Mouse (Mus musculus): ENCODE measurements around the gene Soat1. TPM values are rescaled to one million over a fixed set of nuclear protein-coding genes. Genes with fewer than 3 reads are reported as not detected.
A peak's percentile ranks its signal among the peaks of the same experiment; 100 is the strongest.

Gene Soat1
- polyA plus RNA-seq, 1 experiment from 2014 or later: 19.5 TPM

DNA sequence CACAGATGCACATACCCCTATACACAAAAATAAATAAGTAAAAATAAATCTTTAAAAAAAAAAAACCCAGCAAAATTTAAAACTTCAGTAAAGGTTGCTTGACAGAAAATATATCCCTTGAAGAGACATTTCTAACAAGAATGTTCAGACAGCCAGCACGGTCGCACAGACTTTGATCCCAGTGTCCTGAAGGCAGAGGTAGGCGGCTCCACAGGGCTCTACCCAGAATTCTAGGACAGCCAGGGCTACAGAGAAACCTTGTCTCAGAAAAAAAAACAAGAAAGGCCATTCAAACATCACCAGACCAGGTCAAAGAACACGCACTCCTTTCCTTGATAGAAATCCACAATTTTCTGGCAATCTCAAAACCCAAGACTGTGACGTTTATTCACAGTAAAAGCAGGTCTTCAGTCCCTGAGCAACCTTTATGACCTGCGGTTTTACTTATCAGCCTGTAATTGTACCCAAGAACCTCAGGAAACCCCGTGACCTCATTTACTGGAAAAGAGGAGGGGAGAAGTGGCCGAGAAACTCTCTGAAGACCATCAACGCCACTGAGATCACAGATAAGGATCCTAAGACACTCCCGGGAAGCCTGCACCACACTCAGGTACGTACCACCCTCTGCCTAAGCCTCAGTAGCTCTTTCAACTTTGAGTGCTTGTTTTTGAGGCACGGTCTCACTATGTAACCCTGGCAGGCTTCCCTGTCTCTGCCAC, 11.7 kb downstream of the Soat1 start:
- WGBS (ENCODE audit: insufficient replicate concordance): 25% methylated on average over 12 of the region's 12 CpGs
- no peak overlapping the region for H3K9ac ChIP-seq
- ATAC-seq: no peak

DNA sequence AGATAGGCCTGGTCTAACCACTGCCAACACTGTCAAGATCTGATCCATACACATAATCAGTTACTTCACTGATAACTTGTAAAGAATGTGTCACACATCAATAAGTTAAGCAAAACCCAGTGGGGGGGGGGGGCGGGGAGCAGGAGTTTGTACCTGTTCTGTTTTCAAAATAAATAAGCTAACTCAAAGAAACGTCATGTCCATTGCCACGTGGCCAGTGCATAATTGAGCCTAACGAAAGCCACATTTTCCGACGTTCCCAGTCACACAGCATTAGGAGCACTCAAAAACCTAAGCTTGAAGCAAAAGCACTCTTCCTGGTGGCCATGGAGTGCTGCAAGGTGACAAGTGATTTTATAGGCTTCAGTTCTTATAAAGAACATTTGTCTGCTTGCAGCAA, 13.1 kb downstream of the Soat1 start:
- Histone ChIP-seq H3K27me3 (replicated peaks) (no peaks in the 10 kb centered on the region), H3K36me3 (peaks cover 12% of the 10 kb centered on the region), H3K9me3 (replicated peaks) (no peaks in the 10 kb centered on the region), H3K4me1 (peaks cover 44% of the 10 kb centered on the region), H3K4me3 (no peak overlapping the region), H3K27ac (no peak overlapping the region), H3K9ac (no peak overlapping the region), H3K4me2 (no peak overlapping the region)
- no peak for ATAC-seq
- WGBS (ENCODE audit: insufficient replicate concordance): 73% methylated on average over 6 of the region's 6 CpGs

More for the DNA sequence above, 11.7 kb downstream of the Soat1 start:
- H3K4me2 ChIP-seq: no peak overlapping the region
- no peak overlapping the region for H3K4me3 ChIP-seq
- H3K36me3 ChIP-seq: peaks cover 14% of the 10 kb centered on the region
- no peaks in the 10 kb centered on the region for H3K27me3 ChIP-seq (replicated peaks)
- H3K4me1 ChIP-seq: peaks cover 44% of the 10 kb centered on the region
- no peak overlapping the region for H3K27ac ChIP-seq
- H3K9me3 ChIP-seq (replicated peaks): no peaks in the 10 kb centered on the region

DNA sequence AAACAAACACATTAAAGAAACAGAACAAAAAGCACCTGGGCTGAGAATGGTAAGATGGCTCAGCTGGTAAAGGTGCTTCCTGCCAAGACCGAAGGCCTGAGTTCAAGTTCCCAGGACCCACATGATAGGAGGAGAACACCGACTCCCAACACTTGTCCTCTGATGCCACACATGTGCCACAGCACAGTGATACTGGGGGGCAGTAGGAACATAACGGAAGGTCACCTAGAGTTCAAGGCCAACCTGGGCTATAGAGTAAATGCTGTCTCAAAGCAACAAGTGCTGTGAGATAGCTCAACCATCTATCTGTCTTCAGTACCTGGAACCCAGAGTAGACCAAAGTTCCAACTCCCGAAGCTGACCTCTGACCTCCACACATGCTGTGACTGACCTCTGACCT, 13.9 kb downstream of the Soat1 start:
- H3K4me1 ChIP-seq: peaks cover 48% of the 10 kb centered on the region
- H3K9ac ChIP-seq: no peak overlapping the region
- 70% methylated on average over 4 of the region's 4 CpGs for WGBS (ENCODE audit: insufficient replicate concordance)
- H3K4me3 ChIP-seq: no peak overlapping the region
- peak overlapping the region; percentile 58 for H3K27ac ChIP-seq
- H3K4me2 ChIP-seq: no peak overlapping the region
- H3K9me3 ChIP-seq (replicated peaks): no peaks in the 10 kb centered on the region
- H3K36me3 ChIP-seq: peaks cover 15% of the 10 kb centered on the region
- no peaks in the 10 kb centered on the region for H3K27me3 ChIP-seq (replicated peaks)
- ATAC-seq: no peak

DNA sequence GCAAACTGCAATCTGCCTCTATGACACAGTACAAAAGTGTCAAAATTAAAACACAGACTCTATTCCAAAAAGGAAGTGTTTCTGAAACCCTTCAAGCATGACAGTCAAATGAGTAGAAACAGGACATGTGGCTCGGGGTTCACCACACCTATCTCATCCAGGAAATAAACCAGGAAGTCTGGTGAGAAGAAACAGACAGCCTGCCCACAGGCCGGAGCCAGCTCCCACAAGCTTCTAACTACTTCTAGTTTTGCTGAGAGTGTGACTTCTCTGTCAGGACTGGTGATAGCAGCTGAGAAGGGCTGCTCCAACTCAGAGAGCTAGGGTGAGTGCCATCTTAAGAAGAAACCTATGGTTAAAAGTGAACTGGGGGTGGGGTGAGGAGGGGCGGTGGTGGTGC, 14.4 kb downstream of the Soat1 start:
- peaks cover 17% of the 10 kb centered on the region for H3K36me3 ChIP-seq
- no peak overlapping the region for H3K9ac ChIP-seq
- H3K9me3 ChIP-seq (replicated peaks): no peaks in the 10 kb centered on the region
- ATAC-seq: peak; percentile 29
- peak overlapping the region; percentile 58 for H3K27ac ChIP-seq
- no peaks in the 10 kb centered on the region for H3K27me3 ChIP-seq (replicated peaks)
- H3K4me2 ChIP-seq: no peak overlapping the region
- WGBS (ENCODE audit: insufficient replicate concordance): 38% methylated on average over 3 of the region's 3 CpGs
- H3K4me1 ChIP-seq: peaks cover 53% of the 10 kb centered on the region
- H3K4me3 ChIP-seq: no peak overlapping the region

DNA sequence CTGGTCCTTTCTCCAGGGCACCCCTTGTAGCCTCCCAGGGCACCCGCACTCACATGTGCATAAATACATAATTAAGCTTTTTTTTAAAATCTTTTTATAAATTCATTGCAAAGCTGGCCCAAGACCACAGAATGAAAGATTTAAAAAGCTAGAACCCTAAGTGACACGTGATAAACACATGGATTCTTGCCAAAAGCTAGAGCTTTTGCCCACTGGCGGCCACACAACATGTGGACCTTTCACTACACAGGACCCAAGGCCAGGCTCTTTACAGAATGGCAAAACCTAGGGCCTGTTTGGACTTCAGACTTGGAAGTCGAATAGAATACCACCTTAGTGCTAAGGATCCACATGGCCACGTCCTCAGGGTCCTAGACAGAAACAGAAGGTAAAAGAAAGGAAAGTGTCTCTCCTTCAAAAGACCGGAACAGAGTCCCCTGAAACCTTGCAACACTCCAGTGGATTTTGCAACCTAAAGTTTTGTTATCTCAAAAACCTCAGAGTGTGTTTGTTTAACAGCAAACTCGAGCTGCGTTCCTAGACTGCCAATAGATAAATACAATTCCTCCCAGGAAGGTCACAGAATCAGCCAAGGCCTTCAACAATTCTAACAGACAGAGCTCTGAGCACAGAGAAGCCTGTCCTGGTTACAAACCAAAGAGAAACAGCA, 15.6 kb downstream of the Soat1 start:
- peaks cover 60% of the 10 kb centered on the region for H3K4me1 ChIP-seq
- 0 out of 2 replicates have a peak, but pooled peaks have one; percentile 19 for ATAC-seq
- H3K4me3 ChIP-seq: no peak overlapping the region
- 44% methylated on average over 8 of the region's 8 CpGs for WGBS (ENCODE audit: insufficient replicate concordance)
- H3K27me3 ChIP-seq (replicated peaks): no peaks in the 10 kb centered on the region
- no peak overlapping the region for H3K27ac ChIP-seq
- no peak overlapping the region for H3K4me2 ChIP-seq
- H3K9ac ChIP-seq: no peak overlapping the region
- no peaks in the 10 kb centered on the region for H3K9me3 ChIP-seq (replicated peaks)
- peaks cover 17% of the 10 kb centered on the region for H3K36me3 ChIP-seq

DNA sequence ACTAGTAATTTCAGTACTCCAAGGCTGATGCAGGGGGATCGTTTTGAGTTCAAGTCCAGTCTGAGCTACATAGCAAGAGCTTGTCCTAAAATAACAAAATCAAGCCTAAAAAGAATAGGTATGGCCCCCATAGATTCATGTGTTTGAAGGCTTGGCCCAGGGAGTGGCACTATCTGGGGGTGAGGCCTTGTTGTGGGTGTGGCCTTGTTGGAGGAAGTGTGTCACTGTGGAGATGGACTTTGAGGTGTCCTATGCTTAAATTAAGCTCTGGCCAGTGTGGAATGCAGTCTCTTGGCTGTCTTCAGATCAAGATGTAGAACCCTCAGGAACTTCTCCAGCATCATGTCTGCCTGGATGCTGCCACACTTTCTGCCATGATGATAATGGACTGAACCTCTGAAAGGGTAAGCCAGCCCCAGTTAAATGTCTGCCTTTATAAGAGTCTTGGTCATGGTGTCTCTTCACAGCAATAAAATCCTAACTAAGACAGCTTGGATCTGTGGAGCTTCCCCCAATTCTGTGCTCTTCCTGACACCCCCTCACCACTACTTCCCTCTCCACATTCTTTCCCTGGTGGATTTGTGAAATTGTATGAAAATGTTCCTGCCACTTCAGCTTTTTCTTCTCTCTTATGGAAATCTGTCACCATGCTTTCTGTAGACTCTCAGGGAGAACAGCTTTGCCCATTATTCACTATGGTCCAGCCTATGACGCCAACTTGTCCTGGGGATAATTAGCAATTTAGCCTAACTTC, 18.9 kb downstream of the Soat1 start:
- no peaks in the 10 kb centered on the region for H3K27me3 ChIP-seq (replicated peaks)
- H3K9ac ChIP-seq: no peak overlapping the region
- no peaks in the 10 kb centered on the region for H3K9me3 ChIP-seq (replicated peaks)
- H3K4me3 ChIP-seq: no peak overlapping the region
- H3K36me3 ChIP-seq: peaks cover 13% of the 10 kb centered on the region
- 78% methylated on average over 2 of the region's 2 CpGs for WGBS (ENCODE audit: insufficient replicate concordance)
- no peak overlapping the region for H3K4me2 ChIP-seq
- ATAC-seq: peak; percentile 60; the same call in 1 of the 2 replicates
- H3K27ac ChIP-seq: no peak overlapping the region
- peaks cover 34% of the 10 kb centered on the region for H3K4me1 ChIP-seq

DNA sequence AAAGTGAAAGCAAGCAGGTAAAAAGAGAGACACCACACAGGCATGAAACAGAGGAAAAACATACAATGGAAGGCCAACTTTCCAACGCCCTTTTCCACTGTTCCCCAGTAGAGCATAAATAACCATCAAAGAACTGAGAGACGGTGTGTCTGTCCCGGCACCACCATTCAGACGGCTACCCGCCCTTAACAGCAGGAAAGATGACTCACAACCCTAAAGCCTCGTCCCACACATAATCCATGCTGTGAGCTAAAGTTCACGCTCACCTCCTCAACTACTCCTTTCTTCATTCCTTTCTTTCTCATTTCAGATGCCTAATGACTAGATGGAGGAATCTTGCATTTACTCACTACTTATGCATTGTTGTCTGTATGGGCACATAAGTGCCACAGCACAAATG, 19.7 kb downstream of the Soat1 start:
- 57% methylated on average over 7 of the region's 7 CpGs for WGBS (ENCODE audit: insufficient replicate concordance)
- no peaks in the 10 kb centered on the region for H3K9me3 ChIP-seq (replicated peaks)
- no peak overlapping the region for H3K4me3 ChIP-seq
- H3K4me2 ChIP-seq: no peak overlapping the region
- no peaks in the 10 kb centered on the region for H3K27me3 ChIP-seq (replicated peaks)
- H3K27ac ChIP-seq: no peak overlapping the region
- peaks cover 13% of the 10 kb centered on the region for H3K36me3 ChIP-seq
- no peak for ATAC-seq
- peaks cover 27% of the 10 kb centered on the region for H3K4me1 ChIP-seq
- H3K9ac ChIP-seq: no peak overlapping the region

DNA sequence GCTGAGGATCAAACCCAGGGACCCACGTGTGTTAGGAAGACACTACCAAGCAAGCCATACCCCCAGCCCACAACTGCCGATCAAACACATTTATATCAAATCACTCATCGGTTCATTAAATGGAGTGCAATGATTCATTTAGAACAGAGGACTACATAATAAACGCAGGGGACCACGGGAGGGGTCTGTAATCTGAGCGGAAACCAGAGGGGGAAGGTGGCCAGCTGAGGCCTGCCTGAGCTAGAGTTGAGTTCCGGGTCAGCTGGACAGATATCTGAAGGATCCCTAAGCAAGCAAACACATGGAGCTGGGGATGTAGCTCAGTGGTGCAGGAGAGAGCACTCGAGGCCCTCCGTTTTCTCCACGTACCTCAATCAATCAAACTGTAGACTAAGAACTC, 20.3 kb downstream of the Soat1 start:
- no peaks in the 10 kb centered on the region for H3K9me3 ChIP-seq (replicated peaks)
- ATAC-seq: no peak
- H3K9ac ChIP-seq: no peak overlapping the region
- 70% methylated on average over 10 of the region's 10 CpGs for WGBS (ENCODE audit: insufficient replicate concordance)
- H3K4me1 ChIP-seq: peaks cover 24% of the 10 kb centered on the region
- H3K4me3 ChIP-seq: no peak overlapping the region
- H3K27me3 ChIP-seq (replicated peaks): no peaks in the 10 kb centered on the region
- H3K4me2 ChIP-seq: no peak overlapping the region
- peaks cover 13% of the 10 kb centered on the region for H3K36me3 ChIP-seq
- H3K27ac ChIP-seq: no peak overlapping the region

DNA sequence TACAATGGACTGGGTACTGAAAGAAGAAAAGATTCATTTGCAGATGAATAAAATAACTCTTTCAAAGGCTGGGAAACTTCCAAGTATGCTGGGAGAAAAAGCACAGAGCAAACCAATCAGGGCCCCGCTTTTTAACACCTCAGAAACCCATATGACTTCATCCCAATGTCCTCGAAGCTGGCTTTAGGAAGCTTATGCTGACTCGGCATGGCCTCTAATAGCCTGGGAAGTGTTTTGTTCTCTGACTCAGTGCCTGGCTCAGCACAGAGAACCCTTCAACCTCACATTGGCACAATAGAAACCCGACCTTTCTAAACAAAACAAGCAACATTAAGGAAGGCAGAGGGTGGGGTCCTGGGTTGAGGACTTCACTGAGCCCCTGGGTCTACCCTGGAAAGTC, 23.7 kb downstream of the Soat1 start:
- H3K4me2 ChIP-seq: no peak overlapping the region
- peaks cover 4% of the 10 kb centered on the region; the same call in 1 of the 2 replicates for H3K36me3 ChIP-seq
- no peaks in the 10 kb centered on the region for H3K27me3 ChIP-seq (replicated peaks)
- no peak overlapping the region for H3K27ac ChIP-seq
- H3K9me3 ChIP-seq (replicated peaks): no peaks in the 10 kb centered on the region
- no peak overlapping the region for H3K4me3 ChIP-seq
- 62% methylated on average over 4 of the region's 4 CpGs for WGBS (ENCODE audit: insufficient replicate concordance)
- peaks cover 14% of the 10 kb centered on the region for H3K4me1 ChIP-seq
- H3K9ac ChIP-seq: no peak overlapping the region
- ATAC-seq: no peak

DNA sequence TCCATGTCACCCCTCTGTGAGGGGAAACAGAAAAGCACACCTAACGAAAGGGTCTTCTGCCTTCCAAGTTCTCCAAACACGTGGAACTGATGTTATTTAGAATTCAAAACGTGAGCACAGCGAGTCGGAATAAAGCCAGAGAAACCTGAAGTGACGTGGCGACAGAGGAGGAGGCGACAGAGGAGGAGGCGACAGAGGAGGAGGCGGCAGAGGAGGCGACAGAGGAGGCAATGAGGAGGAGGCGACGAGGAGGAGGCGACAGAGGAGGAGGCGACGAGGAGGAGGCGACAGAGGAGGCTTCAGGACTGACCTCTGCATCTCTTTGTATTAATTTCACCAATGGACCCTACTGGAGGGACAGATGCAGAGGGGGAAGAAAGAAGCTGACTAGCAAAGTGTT, 24.4 kb downstream of the Soat1 start:
- Histone ChIP-seq H3K9me3 (replicated peaks) (no peaks in the 10 kb centered on the region), H3K27ac (no peak overlapping the region), H3K27me3 (replicated peaks) (no peaks in the 10 kb centered on the region), H3K36me3 (peaks cover 3% of the 10 kb centered on the region; the same call in 1 of the 2 replicates), H3K4me2 (no peak overlapping the region), H3K9ac (no peak overlapping the region), H3K4me3 (no peak overlapping the region), H3K4me1 (peaks cover 6% of the 10 kb centered on the region)
- ATAC-seq: no peak
- WGBS (ENCODE audit: insufficient replicate concordance): 70% methylated on average over 17 of the region's 17 CpGs

DNA sequence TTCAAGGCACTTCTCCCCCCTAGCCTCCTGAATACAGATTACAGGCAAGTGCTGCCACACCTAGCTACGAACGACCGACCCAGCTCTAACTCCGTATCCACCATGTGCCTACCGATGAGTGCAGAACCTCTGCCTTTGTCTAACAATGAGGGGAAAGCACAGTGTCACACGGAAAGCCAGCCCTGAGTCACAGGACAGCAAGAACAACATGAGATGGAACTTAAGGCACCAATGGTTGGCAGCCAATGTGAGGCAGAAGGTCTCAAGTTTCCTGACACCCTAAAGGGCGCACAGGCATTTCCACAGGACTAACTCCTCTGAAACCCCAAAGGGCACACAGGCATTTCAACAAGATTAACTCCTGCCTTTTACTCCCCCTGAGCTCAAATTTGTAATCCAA, 25.0 kb downstream of the Soat1 start:
- Histone ChIP-seq H3K4me1 (peaks cover under 1% of the 10 kb centered on the region; the same call in 1 of the 2 replicates), H3K9me3 (replicated peaks) (no peaks in the 10 kb centered on the region), H3K27ac (no peak overlapping the region), H3K9ac (no peak overlapping the region), H3K4me3 (no peak overlapping the region), H3K27me3 (replicated peaks) (no peaks in the 10 kb centered on the region), H3K4me2 (no peak overlapping the region), H3K36me3 (peaks cover 3% of the 10 kb centered on the region; the same call in 1 of the 2 replicates)
- ATAC-seq: no peak
- 77% methylated on average over 7 of the region's 7 CpGs for WGBS (ENCODE audit: insufficient replicate concordance)

DNA sequence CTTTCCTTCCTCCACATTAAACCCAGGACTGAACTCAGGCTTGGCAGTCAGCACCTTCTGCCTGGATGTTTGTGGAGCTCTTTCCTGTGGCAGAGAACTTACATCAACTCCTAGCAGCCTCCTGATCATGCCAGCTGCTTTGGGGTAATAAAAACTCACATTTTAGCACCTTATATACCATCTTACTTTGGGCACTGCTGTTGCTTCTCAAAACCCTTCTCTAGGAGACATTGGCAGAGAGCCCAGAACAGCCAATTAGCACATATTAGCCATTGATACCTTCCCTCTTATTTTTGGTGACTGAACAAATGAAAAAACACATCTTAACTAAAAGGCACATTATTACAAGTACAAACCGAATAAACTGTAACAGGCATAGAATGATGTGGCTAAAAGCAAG, 29.1 kb downstream of the Soat1 start:
- no peak for ATAC-seq
- H3K36me3 ChIP-seq: peaks cover 21% of the 10 kb centered on the region; the same call in 1 of the 2 replicates
- WGBS (ENCODE audit: insufficient replicate concordance): 72% methylated on average over 1 of the region's 1 CpGs

More for the DNA sequence above, 29.1 kb downstream of the Soat1 start:
- no peak overlapping the region for H3K4me2 ChIP-seq
- no peak overlapping the region for H3K9ac ChIP-seq
- no peaks in the 10 kb centered on the region for H3K4me1 ChIP-seq
- no peak overlapping the region for H3K4me3 ChIP-seq
- no peak overlapping the region for H3K27ac ChIP-seq
- H3K9me3 ChIP-seq (replicated peaks): no peaks in the 10 kb centered on the region
- H3K27me3 ChIP-seq (replicated peaks): no peaks in the 10 kb centered on the region

All from liver, embryonic 12.5 days (tissue).